ENCODE assay signal across 8 mouse cellular contexts in genomic region chr3:153835455-153836086, GRCm38 (mm10). TPM values are rescaled to one million over a fixed set of nuclear protein-coding genes. Genes with fewer than 3 reads are reported as not detected.
DNase-seq lines count a peak whose midpoint lies in the region; ATAC-seq and TF ChIP-seq lines count a peak whose summit lies in the region.

No protein-coding gene starts in this region.

- H3K9ac ChIP-seq in kidney, embryonic 14.5 days (ENCODE audit: low read depth, low read length) = no peak overlapping the region
- H3K9ac ChIP-seq in limb, embryonic 15.5 days = no peak overlapping the region
- no peak overlapping the region for H3K9ac ChIP-seq in stomach, postnatal 0 days (ENCODE audit: low read length)

- H3K27me3 ChIP-seq in kidney, embryonic 14.5 days (ENCODE audit: control insufficient read depth, insufficient read depth, low read length) = no peaks in the 10 kb centered on the region
- H3K27me3 ChIP-seq in limb, embryonic 15.5 days = no peaks in the 10 kb centered on the region
- no peaks in the 10 kb centered on the region for H3K27me3 ChIP-seq in stomach, postnatal 0 days (ENCODE audit: control insufficient read depth, insufficient read depth, low read length)

- TF ChIP-seq EP300 in stomach, postnatal 0 days (optimal IDR thresholded peaks at IDR 0.05) = no peak

- H3K27ac ChIP-seq in kidney, embryonic 14.5 days (ENCODE audit: low read depth, low read length) = no peak overlapping the region
- no peak overlapping the region for H3K27ac ChIP-seq in limb, embryonic 15.5 days
- no peak overlapping the region for H3K27ac ChIP-seq in stomach, postnatal 0 days (replicated peaks)

- DNase-seq in 3T3-L1 (ENCODE audit: low read depth, low spot score) (peak; percentile 86), adipocyte (ENCODE audit: low spot score) (peak; percentile 69)
- DNase-seq in embryo, embryonic 10.5 days (ENCODE audit: low spot score) = peak; percentile 83
- peak; percentile 59 for DNase-seq in heart, adult 18-20 months
- DNase-seq in natural killer cell, adult 2 months (ENCODE audit: low spot score in 2 of 2) = peak; percentile 49 to 55
- peak; percentile 67 for DNase-seq in stomach, postnatal 0 days (ENCODE audit: low spot score)

- WGBS in kidney, embryonic 14.5 days = 54% methylated on average over 7 of the region's 7 CpGs
- whole genome bisulfite sequencing in limb, embryonic 15.5 days = 65% methylated on average over 7 of the region's 7 CpGs
- 62% methylated on average over 7 of the region's 7 CpGs for WGBS in stomach, postnatal 0 days

- H3K4me3 ChIP-seq in kidney, embryonic 14.5 days (ENCODE audit: low read length) = no peak overlapping the region
- H3K4me3 ChIP-seq in limb, embryonic 15.5 days = no peak overlapping the region
- no peak overlapping the region for H3K4me3 ChIP-seq in stomach, postnatal 0 days (ENCODE audit: low read depth, low read length)

- TF ChIP-seq CTCF in stomach, postnatal 0 days (IDR thresholded peaks at IDR 0.05; ENCODE audit: low read depth) = peak; percentile 87

- no peaks in the 10 kb centered on the region for H3K4me1 ChIP-seq in kidney, embryonic 14.5 days (ENCODE audit: control insufficient read depth, insufficient read depth, low read length)
- no peaks in the 10 kb centered on the region for H3K4me1 ChIP-seq in limb, embryonic 15.5 days
- H3K4me1 ChIP-seq in stomach, postnatal 0 days (replicated peaks; ENCODE audit: control insufficient read depth, insufficient read depth) = no peaks in the 10 kb centered on the region

- H3K4me2 ChIP-seq in kidney, embryonic 14.5 days (replicated peaks; ENCODE audit: low read depth, low read length) = no peak overlapping the region
- H3K4me2 ChIP-seq in limb, embryonic 15.5 days = no peak overlapping the region
- H3K4me2 ChIP-seq in stomach, postnatal 0 days (replicated peaks; ENCODE audit: low read depth) = no peak overlapping the region

- H3K9me3 ChIP-seq in kidney, embryonic 14.5 days (ENCODE audit: control insufficient read depth, low read length) = no peaks in the 10 kb centered on the region
- no peaks in the 10 kb centered on the region for H3K9me3 ChIP-seq in limb, embryonic 15.5 days
- H3K9me3 ChIP-seq in stomach, postnatal 0 days (ENCODE audit: control insufficient read depth, low read length) = no peaks in the 10 kb centered on the region

- no peaks in the 10 kb centered on the region for H3K36me3 ChIP-seq in kidney, embryonic 14.5 days (ENCODE audit: control insufficient read depth, insufficient read depth, low read length)
- no peaks in the 10 kb centered on the region for H3K36me3 ChIP-seq in limb, embryonic 15.5 days
- H3K36me3 ChIP-seq in stomach, postnatal 0 days (ENCODE audit: control insufficient read depth, insufficient read depth, low read length) = no peaks in the 10 kb centered on the region

- peak; percentile 65 for ATAC-seq in kidney, embryonic 14.5 days (ENCODE audit: low FRiP score, low TSS enrichment)
- 0 out of 2 replicates have a peak, but pooled peaks have one; percentile 5 for ATAC-seq in limb, embryonic 15.5 days (ENCODE audit: insufficient number of reproducible peaks, low FRiP score, low TSS enrichment, low read depth)
- ATAC-seq in stomach, postnatal 0 days (ENCODE audit: low FRiP score, low TSS enrichment) = peak; percentile 64

RNA-seq across cellular contexts. Expression of gene Asb17, which starts 8.4 kb away (rescaled TPM):
- total RNA-seq in heart, adult 18-20 months (2021) = not detected
- polyA plus RNA-seq in kidney, embryonic 14.5 days (2014; fragmentation: Nextera tagmentation; extraction: Ambion mirVana) = not detected in 2 replicates
- 1.4 and 1.9 TPM in 2 replicates for polyA plus RNA-seq in limb, embryonic 15.5 days (2015; fragmentation: Nextera tagmentation; extraction: Ambion mirVana)
- polyA plus RNA-seq in stomach, postnatal 0 days (2015; fragmentation: Nextera tagmentation; extraction: Ambion mirVana) = 0.08 and 0.12 TPM in 2 replicates

Comparison
In these comparisons a context has a peak if more than half of its experiments do, and no peak if none do; other contexts are left out.
1. ATAC-seq: peak in every context shown above with its lines; median percentile 65 in kidney, embryonic 14.5 days; 64 in stomach, postnatal 0 days; 5 in limb, embryonic 15.5 days.